Mouse (Mus musculus) testis, adult 2 months (tissue): ENCODE measurements at regions not wholly inside any gene's neighbourhood (a gene's known extent, or its start where the extent isn't known, plus 50 kb on each side); places are given as distances from the start of the nearest gene placed in this dataset.

Experiments used
- H3K27ac ChIP-seq: fragments of 200-500 bp; 2 replicates; pipeline ENCODE4 v1.5.1; 2012; ENCODE audit warnings: low read depth, low read length; ENCODE audit not compliant: control insufficient read depth, insufficient read depth
- H3K27me3 ChIP-seq: fragments of 200-500 bp; 2 replicates; pipeline ENCODE4 v1.6.1; 2012; ENCODE audit warnings: mild to moderate bottlenecking, low read length, moderate library complexity; ENCODE audit not compliant: control insufficient read depth, insufficient read depth
- H3K36me3 ChIP-seq: fragments of 200-500 bp; 2 replicates; pipeline ENCODE4 v1.6.1; 2012; ENCODE audit warnings: mild to moderate bottlenecking, low read length; ENCODE audit not compliant: control insufficient read depth, insufficient read depth
- H3K4me1 ChIP-seq: fragments of 200-500 bp; 2 replicates; pipeline ENCODE4 v1.6.1; 2012; ENCODE audit warnings: low read length; ENCODE audit not compliant: control insufficient read depth, insufficient read depth
- H3K4me3 ChIP-seq: fragments of 200-500 bp; 2 replicates; pipeline ENCODE4 v1.5.1; 2012; ENCODE audit warnings: low read depth, mild to moderate bottlenecking, low read length, moderate library complexity, mixed read lengths; ENCODE audit not compliant: control insufficient read depth
- CTCF ChIP-seq: fragments of 200-500 bp; IDR thresholded peaks from 2 replicates; pipeline ENCODE4 v1.5.1; 2012; ENCODE audit warnings: low read depth, mild to moderate bottlenecking, inconsistent platforms, low read length, moderate library complexity; ENCODE audit not compliant: control insufficient read depth, insufficient read depth, insufficient replicate concordance
- POLR2A ChIP-seq: fragments of 200-500 bp; IDR thresholded peaks from 2 replicates; pipeline ENCODE4 v1.6.1; 2012; ENCODE audit warnings: low read depth, mild to moderate bottlenecking, inconsistent platforms, low read length, moderate library complexity; ENCODE audit not compliant: control insufficient read depth

GRCm38 (mm10) chr1:138011581-138011980 is 163.9 kb downstream of the Ptprc start:
- Histone ChIP-seq H3K4me1 (no peaks in the 10 kb centered on the region), H3K36me3 (no peaks in the 10 kb centered on the region), H3K27me3 (no peaks in the 10 kb centered on the region), H3K27ac (no peak overlapping the region), H3K4me3 (no peak overlapping the region)
- no peak for TF ChIP-seq POLR2A
- no peak for TF ChIP-seq CTCF

- TF ChIP-seq CTCF (no peak), POLR2A (no peak)
- H3K27me3 ChIP-seq = no peaks in the 10 kb centered on the region
- H3K27ac ChIP-seq = no peak overlapping the region
- H3K4me1 ChIP-seq = no peaks in the 10 kb centered on the region
- no peak overlapping the region for H3K4me3 ChIP-seq
- no peaks in the 10 kb centered on the region for H3K36me3 ChIP-seq
Observed at GRCm38 (mm10) chr1:138010910-138011477, 164.5 kb downstream of the Ptprc start.

- Histone ChIP-seq H3K27me3 (no peaks in the 10 kb centered on the region), H3K4me1 (no peaks in the 10 kb centered on the region), H3K36me3 (no peaks in the 10 kb centered on the region), H3K4me3 (no peak overlapping the region), H3K27ac (no peak overlapping the region)
- TF ChIP-seq CTCF (no peak), POLR2A (no peak)
Observed at GRCm38 (mm10) chr1:138006811-138007210, 168.7 kb downstream of the Ptprc start.

- no peaks in the 10 kb centered on the region for H3K27me3 ChIP-seq
Observed at GRCm38 (mm10) chr1:138004319-138004718, 171.2 kb downstream of the Ptprc start.

DNA sequence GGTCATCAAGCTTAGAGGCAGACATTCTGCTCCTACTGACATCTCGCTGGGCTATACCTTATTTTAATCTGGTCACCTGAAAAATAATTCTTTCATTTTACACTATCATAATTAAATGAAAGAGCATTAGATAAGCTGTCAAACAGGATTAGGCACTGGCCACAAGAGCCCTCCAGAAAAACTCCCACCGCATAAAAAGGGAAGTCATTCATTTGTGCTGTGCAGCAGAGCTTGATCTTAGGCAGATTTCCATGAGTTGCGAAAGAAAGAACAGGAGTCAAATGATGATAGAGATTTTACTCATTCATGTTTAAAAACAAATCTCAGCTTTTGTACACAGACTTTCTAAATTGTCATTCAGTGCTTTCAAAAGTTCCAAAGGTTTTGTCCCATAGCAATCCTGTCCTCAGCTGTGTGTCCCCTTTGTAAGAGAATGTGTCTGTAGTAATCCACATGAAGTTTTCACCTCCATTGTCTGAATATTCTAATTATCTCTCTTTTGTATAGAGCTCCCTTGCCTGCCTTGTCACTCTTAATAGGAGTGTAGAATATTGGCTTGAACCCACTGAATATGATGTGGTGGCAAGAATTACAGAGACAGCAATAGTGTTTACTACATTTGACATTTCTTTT is 176.1 kb downstream of the Ptprc start:
- TF ChIP-seq CTCF (no peak), POLR2A (no peak)
- no peaks in the 10 kb centered on the region for H3K27me3 ChIP-seq
- H3K4me3 ChIP-seq = no peak overlapping the region
- no peaks in the 10 kb centered on the region for H3K4me1 ChIP-seq
- no peak overlapping the region for H3K27ac ChIP-seq
- no peaks in the 10 kb centered on the region for H3K36me3 ChIP-seq

More at GRCm38 (mm10) chr1:138004319-138004718, 171.2 kb downstream of the Ptprc start:
- Histone ChIP-seq H3K4me3 (no peak overlapping the region), H3K36me3 (no peaks in the 10 kb centered on the region), H3K27ac (no peak overlapping the region), H3K4me1 (no peaks in the 10 kb centered on the region)
- TF ChIP-seq POLR2A = no peak
- no peak for TF ChIP-seq CTCF

GRCm38 (mm10) chr1:137996041-137996440 is 179.5 kb downstream of the Ptprc start:
- Histone ChIP-seq H3K27me3 (no peaks in the 10 kb centered on the region), H3K4me3 (no peak overlapping the region)
- TF ChIP-seq POLR2A (no peak), CTCF (no peak)

DNA sequence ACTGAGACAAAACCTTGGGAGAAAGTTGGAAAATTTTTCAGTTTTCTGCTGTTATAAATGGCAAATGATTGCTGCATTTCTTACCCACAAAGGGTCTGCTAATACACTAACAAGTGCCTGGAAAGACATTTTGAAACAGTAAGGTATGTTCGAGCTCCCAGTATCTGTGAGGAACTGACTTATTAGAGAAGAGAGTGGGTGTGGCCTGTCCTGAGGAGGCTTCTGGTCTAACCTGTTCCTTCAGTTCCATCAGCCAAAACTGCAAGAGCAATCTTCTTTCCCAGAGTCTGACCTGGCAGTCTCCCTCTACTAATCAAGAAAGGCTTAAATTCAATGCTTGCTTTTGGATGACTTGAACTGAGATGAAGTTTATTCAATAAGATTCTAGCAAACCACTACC is 183.6 kb downstream of the Ptprc start:
- no peaks in the 10 kb centered on the region for H3K4me1 ChIP-seq
- H3K4me3 ChIP-seq = no peak overlapping the region
- H3K27me3 ChIP-seq = no peaks in the 10 kb centered on the region
- H3K27ac ChIP-seq = no peak overlapping the region
- TF ChIP-seq CTCF (no peak), POLR2A (no peak)
- no peaks in the 10 kb centered on the region for H3K36me3 ChIP-seq

More at GRCm38 (mm10) chr1:137996041-137996440, 179.5 kb downstream of the Ptprc start:
- H3K27ac ChIP-seq = no peak overlapping the region
- H3K36me3 ChIP-seq = no peaks in the 10 kb centered on the region
- H3K4me1 ChIP-seq = no peaks in the 10 kb centered on the region
